Mouse (Mus musculus): ENCODE measurements around the gene Rab5b.
"Not testable (repeated sequence)": the region's sequence is repeated elsewhere in the genome, so short reads cannot be mapped to it uniquely, and the experiment has no call there.

The Rab5b gene

GRCm38 (mm10) chr10:128645111-128646011, 50.7 kb downstream of the Rab5b start, which contains the start of gene Ikzf4:
TSS of gene Ikzf4 (minus strand) at chr10:128645991.
- DNase-seq (ENCODE audit: low read depth, low spot score) = no peak

- DNase-seq (ENCODE audit: low read depth, low spot score) = no peak
Measured at GRCm38 (mm10) chr10:128642749-128643148, 53.3 kb downstream of the Rab5b start.

GRCm38 (mm10) chr10:128641871-128642270, 54.2 kb downstream of the Rab5b start:
- DNase-seq (ENCODE audit: low read depth, low spot score) = no peak

GRCm38 (mm10) chr10:128640891-128641290, 55.2 kb downstream of the Rab5b start:
- DNase-seq (ENCODE audit: low read depth, low spot score) = no peak

GRCm38 (mm10) chr10:128639999-128640398, 56.1 kb downstream of the Rab5b start:
- DNase-seq (ENCODE audit: low read depth, low spot score) = no peak

- DNase-seq (ENCODE audit: low read depth, low spot score) = no peak
Measured at GRCm38 (mm10) chr10:128637011-128637410, 59.1 kb downstream of the Rab5b start.

- DNase-seq (ENCODE audit: low read depth, low spot score) = no peak
Measured at GRCm38 (mm10) chr10:128636561-128636960, 59.5 kb downstream of the Rab5b start.

GRCm38 (mm10) chr10:128635697-128636096, 60.4 kb downstream of the Rab5b start:
- no peak for DNase-seq (ENCODE audit: low read depth, low spot score)

GRCm38 (mm10) chr10:128631571-128631970, 64.5 kb downstream of the Rab5b start:
- DNase-seq (ENCODE audit: low read depth, low spot score) = no peak

GRCm38 (mm10) chr10:128630306-128630705, 65.8 kb downstream of the Rab5b start:
- not testable (repeated sequence) for DNase-seq (ENCODE audit: low read depth, low spot score)

- no peak for DNase-seq (ENCODE audit: low read depth, low spot score)
Measured at GRCm38 (mm10) chr10:128629746-128630145, 66.3 kb downstream of the Rab5b start.

GRCm38 (mm10) chr10:128627398-128628317, 68.4 kb downstream of the Rab5b start:
- no peak for DNase-seq (ENCODE audit: low read depth, low spot score)

Data from WW6 (cell line).